Mouse (Mus musculus) heart, embryonic 16.5 days (tissue): ENCODE results near the gene Gm36028. TPM values are rescaled to one million over a fixed set of nuclear protein-coding genes. Genes with fewer than 3 reads are reported as not detected.

Source experiments
- ATAC-seq: fragments of 200-750 bp; cut with Nextera tagmentation; replicated peaks from 2 replicates; pipeline ENCODE4 v1.8.0; 2017; ENCODE audit warnings: moderate number of reproducible peaks; ENCODE audit not compliant: insufficient read depth, low FRiP score; ENCODE audit errors: extremely low read depth
- H3K27ac ChIP-seq: fragments of 300-500 bp; sonication (generic); 2 replicates; pipeline ENCODE4 v1.5.1; 2014; ENCODE audit warnings: mild to moderate bottlenecking, low read length, control low read depth, moderate library complexity
- H3K27me3 ChIP-seq: fragments of 300-500 bp; sonication (generic); 2 replicates; pipeline ENCODE4 v1.6.1; 2014; ENCODE audit warnings: low read length, mixed read lengths; ENCODE audit not compliant: control insufficient read depth, insufficient read depth
- H3K36me3 ChIP-seq: fragments of 300-500 bp; sonication (generic); 2 replicates; pipeline ENCODE4 v1.6.1; 2014; ENCODE audit not compliant: control insufficient read depth, insufficient read depth
- H3K4me1 ChIP-seq: fragments of 300-500 bp; sonication (generic); 2 replicates; pipeline ENCODE4 v1.6.1; 2014; ENCODE audit warnings: low read length, mixed read lengths; ENCODE audit not compliant: control insufficient read depth, insufficient read depth
- H3K4me2 ChIP-seq: fragments of 300-500 bp; sonication (generic); 2 replicates; pipeline ENCODE4 v1.6.1; 2014; ENCODE audit warnings: low read depth, mild to moderate bottlenecking, control low read depth, low read length
- H3K4me3 ChIP-seq: fragments of 300-500 bp; sonication (generic); 2 replicates; pipeline ENCODE4 v1.5.1; 2014; ENCODE audit warnings: mild to moderate bottlenecking, control low read depth, low read length
- H3K9ac ChIP-seq: fragments of 300-500 bp; sonication (generic); 2 replicates; pipeline ENCODE4 v1.6.1; 2014; ENCODE audit warnings: low read length, control low read depth
- H3K9me3 ChIP-seq: fragments of 300-500 bp; sonication (generic); replicated peaks from 2 replicates; pipeline ENCODE4 v1.6.1; 2016; ENCODE audit warnings: low read length; ENCODE audit not compliant: control insufficient read depth
- WGBS: fragments of 180-500 bp; shearing (Covaris S2); extraction: QIAGEN DNeasy Blood & Tissue Kit; methylation state at CpG from one replicate; pipeline ENCODE4 v1.1.7; 2014; 5-methylcytosine and 5-hydroxymethylcytosine counted together
- polyA plus RNA-seq: library from polyadenylated mRNA; unstranded; fragments of >200 nt; fragmentation: Nextera tagmentation; extraction: Ambion mirVana; gene quantifications from 2 replicates; pipeline ENCODE4 v1.2.1, GENCODE M21; 2015

The Gm36028 gene
- polyA plus RNA-seq: 10.2 and 12.1 TPM in 2 replicates

DNA sequence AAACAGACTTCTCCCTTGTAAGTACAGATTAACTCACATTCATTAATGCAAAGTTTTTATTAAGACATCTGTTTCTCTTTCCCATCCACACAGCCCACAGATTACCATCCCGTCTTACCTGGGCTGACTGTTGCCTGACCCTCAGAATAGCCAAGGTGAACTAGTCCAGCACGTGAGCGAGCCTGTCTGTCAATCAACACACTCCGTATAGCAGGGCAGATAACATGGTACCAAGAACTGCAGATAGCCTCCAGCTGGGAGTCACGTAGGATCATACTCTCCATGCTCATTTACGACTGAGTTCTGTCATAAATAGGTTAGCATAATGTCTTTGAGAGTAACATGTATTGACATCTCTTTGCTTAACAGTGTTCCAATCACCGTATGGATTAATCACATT, at the start of gene Gm36028:
Gene Gm36028 (minus strand): TSS at position 118 of the 400 bp plus-strand sequence.
- Histone ChIP-seq H3K36me3 (no peaks in the 10 kb centered on the region), H3K9ac (no peak within 1 kb of the TSS), H3K9me3 (no peaks in the 10 kb centered on the region), H3K4me2 (peak within 1 kb of the TSS; percentile 18; the same call in 1 of the 2 replicates), H3K4me3 (no peak within 1 kb of the TSS), H3K27me3 (no peaks in the 10 kb centered on the region), H3K4me1 (peaks cover 15% of the 10 kb centered on the region), H3K27ac (no peak within 1 kb of the TSS)
- WGBS: 49% methylated on average over 7 of the region's 7 CpGs
- peak; percentile 55; the same call in 1 of the 2 replicates for ATAC-seq

DNA sequence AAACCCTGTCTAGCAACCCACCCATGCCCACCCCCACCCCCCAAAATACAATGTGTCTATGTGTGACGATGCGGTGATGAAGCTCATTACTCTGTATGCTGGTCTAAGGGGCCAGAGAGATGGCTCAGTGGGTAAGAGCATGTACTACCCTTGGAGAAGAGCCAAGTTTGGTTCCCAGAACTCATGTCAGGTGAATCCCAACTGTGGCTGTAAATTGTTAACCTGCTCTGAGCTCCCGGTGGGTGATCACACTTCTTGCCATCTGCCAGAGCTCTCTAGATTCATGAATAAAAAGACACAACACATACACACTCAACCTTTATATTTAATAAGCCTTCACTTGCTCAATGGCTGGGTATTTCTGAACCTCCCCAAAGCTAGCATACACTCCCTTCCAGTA, 45.5 kb upstream of the Gm36028 start:
- H3K4me3 ChIP-seq: no peak overlapping the region
- no peak for ATAC-seq
- H3K27me3 ChIP-seq: no peaks in the 10 kb centered on the region
- no peaks in the 10 kb centered on the region for H3K4me1 ChIP-seq
- H3K36me3 ChIP-seq: no peaks in the 10 kb centered on the region
- no peak overlapping the region for H3K27ac ChIP-seq
- no peak overlapping the region for H3K4me2 ChIP-seq
- H3K9ac ChIP-seq: no peak overlapping the region
- H3K9me3 ChIP-seq: peaks cover 3% of the 10 kb centered on the region
- 91% methylated on average over 3 of the region's 3 CpGs for WGBS

DNA sequence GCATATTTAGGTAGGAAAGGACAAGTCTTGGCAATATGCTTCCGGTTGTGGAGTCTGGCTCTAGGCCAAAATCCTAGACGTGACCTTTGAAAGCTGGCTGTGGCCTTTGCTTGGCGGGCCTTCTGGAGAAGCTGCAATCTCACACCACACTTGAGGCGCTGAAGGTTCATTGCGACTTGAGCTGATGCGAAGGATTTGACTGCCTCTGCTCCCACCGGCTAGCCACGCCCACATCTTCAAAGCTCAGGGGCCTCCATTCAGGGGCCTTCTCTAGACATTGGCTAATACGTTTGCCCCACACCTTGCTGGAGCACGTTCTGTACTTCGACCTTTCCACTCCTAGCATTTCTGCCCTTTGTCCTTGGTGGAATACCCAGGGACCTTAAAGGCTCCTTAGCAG, 40.4 kb upstream of the Gm36028 start:
- H3K4me3 ChIP-seq: no peak overlapping the region
- H3K4me1 ChIP-seq: no peaks in the 10 kb centered on the region
- no peak overlapping the region for H3K27ac ChIP-seq
- 53% methylated on average over 11 of the region's 11 CpGs for WGBS
- H3K9me3 ChIP-seq: no peaks in the 10 kb centered on the region; the same call in 1 of the 2 replicates
- no peak overlapping the region for H3K4me2 ChIP-seq
- no peak for ATAC-seq
- H3K9ac ChIP-seq: no peak overlapping the region
- no peaks in the 10 kb centered on the region for H3K27me3 ChIP-seq
- H3K36me3 ChIP-seq: no peaks in the 10 kb centered on the region

DNA sequence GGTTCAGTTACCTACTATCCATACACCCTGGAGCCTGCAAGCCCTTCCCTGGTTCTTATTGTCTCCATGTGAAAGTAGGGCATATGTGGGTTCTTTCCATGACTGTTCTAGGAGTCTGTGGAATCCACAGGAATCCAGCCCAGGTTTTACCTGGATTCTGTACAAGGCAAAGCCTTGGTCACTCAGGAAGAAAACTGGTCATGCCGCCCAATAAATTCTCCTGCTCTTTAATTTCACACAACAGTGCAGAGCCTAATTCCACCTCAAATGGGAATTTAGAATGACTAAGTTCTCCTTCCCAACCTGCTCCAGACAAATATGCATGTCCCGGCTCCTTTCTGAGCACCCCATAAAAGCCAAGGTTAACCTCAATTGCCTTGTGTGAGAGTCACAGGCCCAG, 38.4 kb upstream of the Gm36028 start:
- WGBS: 51% methylated on average over 2 of the region's 2 CpGs
- Histone ChIP-seq H3K4me2 (no peak overlapping the region), H3K36me3 (no peaks in the 10 kb centered on the region), H3K27ac (no peak overlapping the region), H3K4me1 (peaks cover 8% of the 10 kb centered on the region), H3K27me3 (no peaks in the 10 kb centered on the region), H3K9me3 (no peaks in the 10 kb centered on the region; the same call in 1 of the 2 replicates), H3K9ac (no peak overlapping the region), H3K4me3 (no peak overlapping the region)
- ATAC-seq: no peak

DNA sequence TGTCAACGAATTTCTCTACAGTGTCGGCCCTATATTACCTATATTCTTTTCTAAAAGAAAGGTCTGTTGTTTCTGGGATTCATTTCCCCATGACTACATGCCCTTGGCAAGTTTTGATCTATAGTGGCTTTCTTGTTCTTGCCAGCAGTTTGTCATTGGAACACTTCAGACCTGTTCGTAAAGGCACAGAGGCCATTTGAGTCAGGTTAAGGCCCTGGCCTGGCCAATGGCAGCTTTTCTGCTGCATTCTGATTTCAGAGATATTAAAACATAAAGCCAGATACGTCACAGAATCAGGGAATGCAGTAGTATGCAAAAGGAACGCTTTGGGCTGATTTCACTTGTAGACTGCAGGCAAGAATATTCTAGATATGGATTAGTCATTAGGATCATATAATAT, 37.8 kb upstream of the Gm36028 start:
- H3K27me3 ChIP-seq: no peaks in the 10 kb centered on the region
- H3K4me1 ChIP-seq: peaks cover 11% of the 10 kb centered on the region
- no peak for ATAC-seq
- WGBS: 82% methylated on average over 5 of the region's 5 CpGs
- no peak overlapping the region for H3K9ac ChIP-seq
- no peak overlapping the region for H3K4me3 ChIP-seq
- no peaks in the 10 kb centered on the region for H3K9me3 ChIP-seq
- no peaks in the 10 kb centered on the region for H3K36me3 ChIP-seq
- no peak overlapping the region for H3K27ac ChIP-seq
- no peak overlapping the region for H3K4me2 ChIP-seq

- peak overlapping the region; percentile 80 for H3K27ac ChIP-seq
- H3K4me2 ChIP-seq: peak overlapping the region; percentile 41; the same call in 1 of the 2 replicates
These were observed 33.0 kb upstream of the Gm36028 start for GRCm38 (mm10) chr16:37893942-37894341.

GRCm38 (mm10) chr16:37893381-37893780, 32.4 kb upstream of the Gm36028 start:
- WGBS: 39% methylated on average over 6 of the region's 6 CpGs
- Histone ChIP-seq H3K4me3 (no peak overlapping the region), H3K9ac (no peak overlapping the region), H3K27me3 (no peaks in the 10 kb centered on the region), H3K9me3 (no peaks in the 10 kb centered on the region), H3K36me3 (no peaks in the 10 kb centered on the region), H3K4me2 (peak overlapping the region; percentile 41; the same call in 1 of the 2 replicates), H3K4me1 (peaks cover 24% of the 10 kb centered on the region), H3K27ac (peak overlapping the region; percentile 80)
- ATAC-seq: no peak

More at GRCm38 (mm10) chr16:37893942-37894341, 33.0 kb upstream of the Gm36028 start:
- 13% methylated on average over 2 of the region's 2 CpGs for WGBS
- Histone ChIP-seq H3K27me3 (no peaks in the 10 kb centered on the region), H3K9ac (no peak overlapping the region), H3K36me3 (no peaks in the 10 kb centered on the region), H3K4me3 (no peak overlapping the region), H3K9me3 (no peaks in the 10 kb centered on the region), H3K4me1 (peaks cover 24% of the 10 kb centered on the region)
- peak; percentile 94 for ATAC-seq

GRCm38 (mm10) chr16:37892667-37893066, 31.7 kb upstream of the Gm36028 start:
- Histone ChIP-seq H3K9ac (no peak overlapping the region), H3K9me3 (no peaks in the 10 kb centered on the region), H3K27me3 (no peaks in the 10 kb centered on the region), H3K4me2 (no peak overlapping the region), H3K4me1 (peaks cover 24% of the 10 kb centered on the region), H3K27ac (peak overlapping the region; percentile 80; the same call in 1 of the 2 replicates), H3K4me3 (no peak overlapping the region), H3K36me3 (no peaks in the 10 kb centered on the region)
- no peak for ATAC-seq
- 88% methylated on average over 2 of the region's 2 CpGs for WGBS

- Histone ChIP-seq H3K36me3 (no peaks in the 10 kb centered on the region), H3K9ac (no peak overlapping the region), H3K4me2 (no peak overlapping the region), H3K9me3 (no peaks in the 10 kb centered on the region), H3K4me3 (no peak overlapping the region), H3K4me1 (peaks cover 14% of the 10 kb centered on the region), H3K27me3 (no peaks in the 10 kb centered on the region), H3K27ac (no peak overlapping the region)
- 89% methylated on average over 3 of the region's 3 CpGs for WGBS
- ATAC-seq: no peak
These were observed 28.0 kb upstream of the Gm36028 start for GRCm38 (mm10) chr16:37888986-37889385.
